Mouse (Mus musculus): ENCODE results near the gene Prop1. TPM values are rescaled to one million over a fixed set of nuclear protein-coding genes. Genes with fewer than 3 reads are reported as not detected.

The Prop1 gene
- polyA plus RNA-seq (2014; fragmentation: Illumina TruSeq; extraction: RNeasy Lipid Tissue Mini Kit (QIAGEN cat#74804); ENCODE audit: insufficient read depth, low read depth, low replicate concordance) = not detected

GRCm38 (mm10) chr11:50953665-50954064 is at the start of gene Prop1:
Prop1 (minus strand) TSS chr11:50953765.

GRCm38 (mm10) chr11:51003296-51003695 is 49.7 kb upstream of the Prop1 start, which contains the start of gene Olfr51:
Olfr51 (plus strand) TSS chr11:51003596.

GRCm38 (mm10) chr11:50981667-50982066 is 28.1 kb upstream of the Prop1 start, which contains the start of gene Olfr1377:
Olfr1377 (plus strand) TSS chr11:50981967.

GRCm38 (mm10) chr11:50966230-50966629 is 12.7 kb upstream of the Prop1 start, which contains the start of gene Olfr1378:
Olfr1378 (plus strand) TSS chr11:50966530.

GRCm38 (mm10) chr11:50943506-50943905 is 10.1 kb downstream of the Prop1 start, which contains the start of gene 4933414I15Rik:
4933414I15Rik (minus strand) TSS chr11:50943765.

GRCm38 (mm10) chr11:50931451-50931866 is 22.1 kb downstream of the Prop1 start, which contains the start of gene Zfp354b:
Zfp354b (minus strand) TSS chr11:50931633.

GRCm38 (mm10) chr11:50915671-50916320 is 37.8 kb downstream of the Prop1 start, which contains the start of gene Zfp2:
Zfp2 (minus strand) TSS chr11:50916165.

Other genes with a start within 250 kb of the Prop1 start
- 2.8 TPM for gene Zfp354c, start 126.0 kb downstream of the Prop1 start, polyA plus RNA-seq (2014; fragmentation: Illumina TruSeq; extraction: RNeasy Lipid Tissue Mini Kit (QIAGEN cat#74804); ENCODE audit: insufficient read depth, low read depth, low replicate concordance)
- 0.43 TPM for gene Zfp879, start 112.2 kb downstream of the Prop1 start, polyA plus RNA-seq (2014; fragmentation: Illumina TruSeq; extraction: RNeasy Lipid Tissue Mini Kit (QIAGEN cat#74804); ENCODE audit: insufficient read depth, low read depth, low replicate concordance)
- gene Grm6, start 103.1 kb downstream of the Prop1 start, polyA plus RNA-seq (2014; fragmentation: Illumina TruSeq; extraction: RNeasy Lipid Tissue Mini Kit (QIAGEN cat#74804); ENCODE audit: insufficient read depth, low read depth, low replicate concordance) = 0.07 TPM
- gene Zfp454, start 66.1 kb downstream of the Prop1 start, polyA plus RNA-seq (2014; fragmentation: Illumina TruSeq; extraction: RNeasy Lipid Tissue Mini Kit (QIAGEN cat#74804); ENCODE audit: insufficient read depth, low read depth, low replicate concordance) = 0.97 TPM
- gene Zfp2, start 37.6 kb downstream of the Prop1 start, polyA plus RNA-seq (2014; fragmentation: Illumina TruSeq; extraction: RNeasy Lipid Tissue Mini Kit (QIAGEN cat#74804); ENCODE audit: insufficient read depth, low read depth, low replicate concordance) = 3.4 TPM
- gene Zfp354b, start 22.1 kb downstream of the Prop1 start, polyA plus RNA-seq (2014; fragmentation: Illumina TruSeq; extraction: RNeasy Lipid Tissue Mini Kit (QIAGEN cat#74804); ENCODE audit: insufficient read depth, low read depth, low replicate concordance) = 1.2 TPM
- gene 4933414I15Rik, start 10.0 kb downstream of the Prop1 start, polyA plus RNA-seq (2014; fragmentation: Illumina TruSeq; extraction: RNeasy Lipid Tissue Mini Kit (QIAGEN cat#74804); ENCODE audit: insufficient read depth, low read depth, low replicate concordance) = not detected
- gene Olfr1378, start 12.8 kb upstream of the Prop1 start, polyA plus RNA-seq (2014; fragmentation: Illumina TruSeq; extraction: RNeasy Lipid Tissue Mini Kit (QIAGEN cat#74804); ENCODE audit: insufficient read depth, low read depth, low replicate concordance) = not detected
- not detected for gene Olfr1377, start 28.2 kb upstream of the Prop1 start, polyA plus RNA-seq (2014; fragmentation: Illumina TruSeq; extraction: RNeasy Lipid Tissue Mini Kit (QIAGEN cat#74804); ENCODE audit: insufficient read depth, low read depth, low replicate concordance)
- not detected for gene Olfr51, start 49.8 kb upstream of the Prop1 start, polyA plus RNA-seq (2014; fragmentation: Illumina TruSeq; extraction: RNeasy Lipid Tissue Mini Kit (QIAGEN cat#74804); ENCODE audit: insufficient read depth, low read depth, low replicate concordance)
- not detected for gene Olfr54, start 60.5 kb upstream of the Prop1 start, polyA plus RNA-seq (2014; fragmentation: Illumina TruSeq; extraction: RNeasy Lipid Tissue Mini Kit (QIAGEN cat#74804); ENCODE audit: insufficient read depth, low read depth, low replicate concordance)
- not detected for gene Olfr1375, start 94.3 kb upstream of the Prop1 start, polyA plus RNA-seq (2014; fragmentation: Illumina TruSeq; extraction: RNeasy Lipid Tissue Mini Kit (QIAGEN cat#74804); ENCODE audit: insufficient read depth, low read depth, low replicate concordance)
- gene Zfp354a, start 105.5 kb upstream of the Prop1 start, polyA plus RNA-seq (2014; fragmentation: Illumina TruSeq; extraction: RNeasy Lipid Tissue Mini Kit (QIAGEN cat#74804); ENCODE audit: insufficient read depth, low read depth, low replicate concordance) = 2.3 TPM